Mouse (Mus musculus): ENCODE data around the gene Cdk17. TPM values are rescaled to one million over a fixed set of nuclear protein-coding genes. Genes with fewer than 3 reads are reported as not detected.
A peak's percentile ranks its signal among the peaks of the same experiment; 100 is the strongest.

Gene Cdk17
- 23.8 and 26.9 TPM in 2 replicates for polyA plus RNA-seq (2014; fragmentation: Nextera tagmentation; extraction: Ambion mirVana)

DNA sequence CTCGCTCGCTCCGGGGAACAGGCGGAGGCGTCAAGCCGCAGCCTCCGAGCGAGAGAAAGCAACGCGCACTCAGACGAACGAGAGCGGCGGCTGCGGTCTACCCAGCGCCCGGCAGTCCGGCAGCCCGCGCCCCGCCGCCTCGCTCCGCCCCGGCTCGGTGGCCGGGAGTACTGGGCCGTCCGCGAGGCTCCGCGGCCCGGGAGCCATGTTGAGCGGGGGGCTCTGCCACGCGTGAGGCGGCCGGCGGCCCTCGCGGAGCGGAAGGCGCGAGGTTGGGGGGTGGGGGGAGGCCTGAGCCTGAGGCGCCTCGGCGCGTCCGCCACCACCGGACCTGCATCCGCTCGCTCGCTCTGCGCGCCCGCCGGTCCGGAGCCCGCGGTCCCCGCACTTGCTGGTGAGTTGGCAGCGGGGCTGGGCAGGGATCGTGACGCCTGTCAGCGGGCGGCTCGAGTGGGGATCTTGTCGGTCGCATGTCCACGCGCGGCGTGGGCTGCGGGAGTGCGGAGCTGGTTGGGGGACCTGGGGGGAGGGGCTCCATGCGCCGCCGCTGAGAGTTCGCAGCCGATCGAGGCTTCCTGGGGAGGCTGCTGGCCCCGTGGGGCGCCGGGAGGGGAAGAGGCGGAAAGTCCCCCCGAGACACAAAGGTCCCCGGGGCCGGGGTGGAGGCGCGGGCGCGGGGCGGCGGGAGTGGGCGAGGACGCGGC lies at the start of gene Cdk17:
Gene Cdk17, plus strand, starts transcription at position 69 of the 704 bp plus-strand sequence.
- peak within 1 kb of the TSS; percentile 100 for H3K27ac ChIP-seq (replicated peaks; ENCODE audit: low read depth, low read length)
- ATAC-seq (ENCODE audit: low read depth) (peak; percentile 79), DNase-seq (ENCODE audit: low spot score) (peak; percentile 62)
- H3K27me3 ChIP-seq (replicated peaks; ENCODE audit: control insufficient read depth, insufficient read depth, low read length), result no peaks in the 10 kb centered on the region
- WGBS, result under 1% methylated on average over 67 of the region's 97 CpGs
- no peaks in the 10 kb centered on the region for H3K36me3 ChIP-seq (ENCODE audit: control insufficient read depth, insufficient read depth, low read length)
- peak within 1 kb of the TSS; percentile 77 for H3K4me2 ChIP-seq (ENCODE audit: low read depth, low read length)
- H3K9ac ChIP-seq (ENCODE audit: low read depth, low read length), result peak within 1 kb of the TSS; percentile 96
- no peaks in the 10 kb centered on the region for H3K9me3 ChIP-seq (ENCODE audit: control insufficient read depth, low read length)
- H3K4me1 ChIP-seq (ENCODE audit: control insufficient read depth, insufficient read depth, low read length), result peaks cover 21% of the 10 kb centered on the region
- peak within 1 kb of the TSS; percentile 96 for H3K4me3 ChIP-seq (ENCODE audit: low read depth, low read length)

DNA sequence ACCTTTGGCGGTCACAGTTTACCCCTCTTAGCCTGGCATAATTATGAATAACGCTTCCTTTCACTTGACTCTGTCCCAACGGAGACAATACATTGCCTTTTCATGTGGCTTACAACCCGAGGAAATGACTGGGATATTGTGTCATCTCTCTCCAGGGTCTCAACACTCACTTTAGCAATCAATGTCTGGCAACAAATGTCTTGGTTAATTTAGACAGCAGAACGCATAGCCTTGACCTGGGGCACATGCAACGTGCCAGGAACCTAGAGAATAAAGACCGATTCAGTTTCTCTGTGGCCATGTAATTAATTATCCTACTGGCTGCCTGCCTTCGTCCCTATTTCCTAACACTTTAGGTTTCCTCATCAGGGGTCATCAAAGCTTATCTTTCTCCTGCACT lies 49.3 kb upstream of the Cdk17 start:
- H3K27me3 ChIP-seq (replicated peaks; ENCODE audit: control insufficient read depth, insufficient read depth, low read length), result no peaks in the 10 kb centered on the region
- no peak overlapping the region for H3K27ac ChIP-seq (replicated peaks; ENCODE audit: low read depth, low read length)
- H3K9me3 ChIP-seq (ENCODE audit: control insufficient read depth, low read length), result no peaks in the 10 kb centered on the region
- DNase-seq (ENCODE audit: low spot score) (no peak), ATAC-seq (ENCODE audit: low read depth) (no peak)
- no peak overlapping the region for H3K4me3 ChIP-seq (ENCODE audit: low read depth, low read length)
- no peak overlapping the region for H3K9ac ChIP-seq (ENCODE audit: low read depth, low read length)
- 52% methylated on average over 8 of the region's 8 CpGs for WGBS
- H3K4me1 ChIP-seq (ENCODE audit: control insufficient read depth, insufficient read depth, low read length), result no peaks in the 10 kb centered on the region
- no peak overlapping the region for H3K4me2 ChIP-seq (ENCODE audit: low read depth, low read length)
- no peaks in the 10 kb centered on the region for H3K36me3 ChIP-seq (ENCODE audit: control insufficient read depth, insufficient read depth, low read length)

DNA sequence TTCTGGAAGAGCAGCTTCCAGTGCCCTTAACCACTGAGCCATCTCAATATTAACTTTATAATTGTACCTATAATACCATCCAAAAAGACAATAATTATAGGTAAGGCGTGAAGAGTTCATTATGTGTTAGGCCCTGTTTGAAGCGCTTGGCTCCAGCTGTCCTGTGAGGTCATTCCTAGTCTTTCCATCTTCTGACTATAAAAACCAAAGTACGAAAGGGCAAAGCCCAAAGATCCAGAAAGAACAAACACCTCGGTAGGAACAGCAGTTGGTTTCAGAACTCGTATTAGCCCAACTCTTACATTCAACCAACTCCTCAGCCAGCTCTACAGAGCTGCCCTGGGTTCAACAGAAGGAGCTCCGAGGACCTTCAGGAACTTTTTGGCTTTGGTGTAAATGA lies 48.7 kb upstream of the Cdk17 start:
- WGBS, result 88% methylated on average over 6 of the region's 6 CpGs
- Histone ChIP-seq H3K9ac (ENCODE audit: low read depth, low read length) (no peak overlapping the region), H3K9me3 (ENCODE audit: control insufficient read depth, low read length) (no peaks in the 10 kb centered on the region), H3K36me3 (ENCODE audit: control insufficient read depth, insufficient read depth, low read length) (no peaks in the 10 kb centered on the region), H3K4me2 (ENCODE audit: low read depth, low read length) (no peak overlapping the region), H3K27ac (replicated peaks; ENCODE audit: low read depth, low read length) (no peak overlapping the region), H3K4me1 (ENCODE audit: control insufficient read depth, insufficient read depth, low read length) (no peaks in the 10 kb centered on the region), H3K27me3 (replicated peaks; ENCODE audit: control insufficient read depth, insufficient read depth, low read length) (no peaks in the 10 kb centered on the region), H3K4me3 (ENCODE audit: low read depth, low read length) (no peak overlapping the region)
- ATAC-seq (ENCODE audit: low read depth), result no peak
- DNase-seq (ENCODE audit: low spot score), result no peak

DNA sequence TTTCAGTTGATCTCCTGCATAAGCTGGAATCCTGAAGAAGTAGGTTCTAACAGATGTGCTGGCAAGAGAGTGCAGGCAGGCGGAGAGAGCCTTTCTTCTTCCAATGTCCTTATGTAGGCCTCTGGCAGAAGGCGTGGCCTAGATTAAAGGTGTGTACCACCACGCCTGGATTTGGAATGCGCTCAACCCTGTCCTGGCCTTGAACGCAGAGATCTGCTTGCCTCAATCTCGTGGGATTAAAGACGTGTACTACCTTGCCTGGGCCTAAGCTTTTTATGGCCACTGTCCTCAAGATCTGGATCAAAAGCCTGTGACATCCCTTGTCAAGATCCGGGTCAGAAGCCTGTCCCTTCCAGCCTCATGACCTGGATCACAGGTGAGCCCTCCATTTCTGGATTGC lies 46.7 kb upstream of the Cdk17 start:
- WGBS, result 81% methylated on average over 8 of the region's 8 CpGs
- Histone ChIP-seq H3K4me1 (ENCODE audit: control insufficient read depth, insufficient read depth, low read length) (no peaks in the 10 kb centered on the region), H3K36me3 (ENCODE audit: control insufficient read depth, insufficient read depth, low read length) (no peaks in the 10 kb centered on the region), H3K9ac (ENCODE audit: low read depth, low read length) (no peak overlapping the region), H3K27me3 (replicated peaks; ENCODE audit: control insufficient read depth, insufficient read depth, low read length) (no peaks in the 10 kb centered on the region), H3K9me3 (ENCODE audit: control insufficient read depth, low read length) (no peaks in the 10 kb centered on the region), H3K27ac (replicated peaks; ENCODE audit: low read depth, low read length) (no peak overlapping the region), H3K4me3 (ENCODE audit: low read depth, low read length) (no peak overlapping the region), H3K4me2 (ENCODE audit: low read depth, low read length) (no peak overlapping the region)
- no peak for DNase-seq (ENCODE audit: low spot score)
- ATAC-seq (ENCODE audit: low read depth), result no peak

DNA sequence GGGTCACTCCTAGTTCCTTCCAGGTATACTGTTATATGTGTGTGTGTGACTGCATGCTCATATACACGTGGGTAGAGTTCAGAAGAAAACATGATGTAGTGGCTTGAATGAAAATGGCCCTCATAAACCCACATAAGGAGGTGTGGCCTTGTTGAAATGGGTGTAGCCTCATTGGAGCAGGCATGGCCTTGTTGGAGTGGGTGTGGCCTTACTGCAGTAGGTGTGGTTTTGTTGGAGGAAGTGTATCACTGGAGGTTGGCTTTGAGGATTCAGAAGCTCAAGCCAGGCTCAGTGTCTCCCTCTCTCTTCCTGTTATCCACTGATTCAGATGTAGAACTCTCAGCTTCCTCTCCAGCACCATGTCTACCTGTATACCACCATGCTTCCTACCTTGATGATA lies 45.9 kb upstream of the Cdk17 start:
- Histone ChIP-seq H3K9ac (ENCODE audit: low read depth, low read length) (no peak overlapping the region), H3K9me3 (ENCODE audit: control insufficient read depth, low read length) (no peaks in the 10 kb centered on the region), H3K4me2 (ENCODE audit: low read depth, low read length) (no peak overlapping the region), H3K27ac (replicated peaks; ENCODE audit: low read depth, low read length) (no peak overlapping the region), H3K4me3 (ENCODE audit: low read depth, low read length) (no peak overlapping the region), H3K27me3 (replicated peaks; ENCODE audit: control insufficient read depth, insufficient read depth, low read length) (no peaks in the 10 kb centered on the region), H3K4me1 (ENCODE audit: control insufficient read depth, insufficient read depth, low read length) (no peaks in the 10 kb centered on the region), H3K36me3 (ENCODE audit: control insufficient read depth, insufficient read depth, low read length) (no peaks in the 10 kb centered on the region)
- WGBS, result 63% methylated on average over 1 of the region's 1 CpGs
- ATAC-seq (ENCODE audit: low read depth), result no peak
- DNase-seq (ENCODE audit: low spot score), result no peak

- H3K4me3 ChIP-seq (ENCODE audit: low read depth, low read length), result no peak overlapping the region
- no peak overlapping the region for H3K9ac ChIP-seq (ENCODE audit: low read depth, low read length)
- DNase-seq (ENCODE audit: low spot score) (no peak), ATAC-seq (ENCODE audit: low read depth) (no peak)
- H3K4me2 ChIP-seq (ENCODE audit: low read depth, low read length), result no peak overlapping the region
- 98% methylated on average over 1 of the region's 1 CpGs for WGBS
- no peak overlapping the region for H3K27ac ChIP-seq (replicated peaks; ENCODE audit: low read depth, low read length)
- H3K9me3 ChIP-seq (ENCODE audit: control insufficient read depth, low read length), result no peaks in the 10 kb centered on the region
- H3K36me3 ChIP-seq (ENCODE audit: control insufficient read depth, insufficient read depth, low read length), result no peaks in the 10 kb centered on the region
- no peaks in the 10 kb centered on the region for H3K27me3 ChIP-seq (replicated peaks; ENCODE audit: control insufficient read depth, insufficient read depth, low read length)
- H3K4me1 ChIP-seq (ENCODE audit: control insufficient read depth, insufficient read depth, low read length), result no peaks in the 10 kb centered on the region
Observed at GRCm38 (mm10) chr10:93115743-93116142, 44.9 kb upstream of the Cdk17 start.

DNA sequence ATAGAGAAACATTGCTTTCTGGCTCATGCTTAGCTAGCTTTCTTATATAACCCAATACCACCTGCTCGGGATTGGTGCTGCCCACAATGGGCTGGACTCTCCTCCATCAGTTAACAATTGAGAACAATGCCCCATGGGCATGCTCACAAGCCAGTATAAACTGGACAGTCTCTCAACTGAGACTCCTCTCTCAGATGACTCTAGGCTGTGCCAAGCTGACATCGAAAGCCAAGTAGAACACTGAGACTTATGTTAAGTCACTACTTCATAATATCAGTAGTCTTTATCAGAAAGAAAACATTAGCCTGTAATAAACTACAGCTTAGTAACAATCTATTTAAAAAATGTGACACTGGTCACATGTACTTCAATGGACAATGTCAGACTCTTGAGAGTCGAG lies 44.0 kb upstream of the Cdk17 start:
- no peaks in the 10 kb centered on the region for H3K27me3 ChIP-seq (replicated peaks; ENCODE audit: control insufficient read depth, insufficient read depth, low read length)
- H3K36me3 ChIP-seq (ENCODE audit: control insufficient read depth, insufficient read depth, low read length), result no peaks in the 10 kb centered on the region
- 75% methylated on average over 3 of the region's 3 CpGs for WGBS
- H3K4me2 ChIP-seq (ENCODE audit: low read depth, low read length), result no peak overlapping the region
- H3K9me3 ChIP-seq (ENCODE audit: control insufficient read depth, low read length), result no peaks in the 10 kb centered on the region
- DNase-seq (ENCODE audit: low spot score) (no peak), ATAC-seq (ENCODE audit: low read depth) (no peak)
- no peaks in the 10 kb centered on the region for H3K4me1 ChIP-seq (ENCODE audit: control insufficient read depth, insufficient read depth, low read length)
- H3K9ac ChIP-seq (ENCODE audit: low read depth, low read length), result no peak overlapping the region
- H3K4me3 ChIP-seq (ENCODE audit: low read depth, low read length), result no peak overlapping the region
- H3K27ac ChIP-seq (replicated peaks; ENCODE audit: low read depth, low read length), result no peak overlapping the region

DNA sequence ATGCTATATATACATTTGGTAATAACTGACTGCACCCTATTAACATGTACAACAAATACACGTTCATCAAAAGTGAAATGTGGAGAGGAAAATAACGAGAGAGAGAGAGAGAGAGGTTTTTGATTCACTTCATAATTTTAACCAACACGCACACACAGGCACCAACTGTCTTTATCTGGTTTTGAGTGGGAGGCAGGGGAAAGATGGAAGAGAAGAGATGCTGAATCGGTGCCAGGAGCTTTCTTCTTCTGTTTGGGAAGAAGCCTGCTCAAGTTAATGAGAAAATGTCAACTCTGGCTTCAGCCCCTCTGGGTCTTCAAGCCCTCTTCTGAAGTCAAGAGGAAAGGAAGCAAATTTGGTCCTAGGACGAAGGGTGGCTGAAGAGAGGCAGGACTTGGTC lies 40.9 kb upstream of the Cdk17 start:
- ATAC-seq (ENCODE audit: low read depth), result no peak
- no peak overlapping the region for H3K9ac ChIP-seq (ENCODE audit: low read depth, low read length)
- H3K36me3 ChIP-seq (ENCODE audit: control insufficient read depth, insufficient read depth, low read length), result no peaks in the 10 kb centered on the region
- H3K4me3 ChIP-seq (ENCODE audit: low read depth, low read length), result no peak overlapping the region
- no peak overlapping the region for H3K27ac ChIP-seq (replicated peaks; ENCODE audit: low read depth, low read length)
- no peaks in the 10 kb centered on the region for H3K4me1 ChIP-seq (ENCODE audit: control insufficient read depth, insufficient read depth, low read length)
- no peaks in the 10 kb centered on the region for H3K9me3 ChIP-seq (ENCODE audit: control insufficient read depth, low read length)
- DNase-seq (ENCODE audit: low spot score), result no peak
- WGBS, result 83% methylated on average over 5 of the region's 5 CpGs
- no peaks in the 10 kb centered on the region for H3K27me3 ChIP-seq (replicated peaks; ENCODE audit: control insufficient read depth, insufficient read depth, low read length)
- no peak overlapping the region for H3K4me2 ChIP-seq (ENCODE audit: low read depth, low read length)

GRCm38 (mm10) chr10:93121262-93121860 lies 39.3 kb upstream of the Cdk17 start:
- Histone ChIP-seq H3K27ac (replicated peaks; ENCODE audit: low read depth, low read length) (no peak overlapping the region), H3K27me3 (replicated peaks; ENCODE audit: control insufficient read depth, insufficient read depth, low read length) (no peaks in the 10 kb centered on the region), H3K9ac (ENCODE audit: low read depth, low read length) (no peak overlapping the region), H3K9me3 (ENCODE audit: control insufficient read depth, low read length) (no peaks in the 10 kb centered on the region), H3K4me1 (ENCODE audit: control insufficient read depth, insufficient read depth, low read length) (no peaks in the 10 kb centered on the region), H3K4me3 (ENCODE audit: low read depth, low read length) (no peak overlapping the region), H3K36me3 (ENCODE audit: control insufficient read depth, insufficient read depth, low read length) (no peaks in the 10 kb centered on the region), H3K4me2 (ENCODE audit: low read depth, low read length) (no peak overlapping the region)
- ATAC-seq (ENCODE audit: low read depth) (no peak), DNase-seq (ENCODE audit: low spot score) (no peak)
- WGBS, result 90% methylated on average over 6 of the region's 6 CpGs

Measured in embryonic facial prominence, embryonic 14.5 days (tissue).